Mouse (Mus musculus) heart, embryonic 10.5 days (tissue): ENCODE results near the gene Slc2a5. TPM values are rescaled to one million over a fixed set of nuclear protein-coding genes. Genes with fewer than 3 reads are reported as not detected.

ENCODE experiments used
- DNase-seq: peaks from one replicate; pipeline ENCODE4 v3.0.0-alpha.2; 2017; ENCODE audit warnings: low spot score
- H3K27ac ChIP-seq: fragments of 300-500 bp; sonication (generic); 2 replicates; pipeline ENCODE4 v1.5.1; 2016; ENCODE audit warnings: mild to moderate bottlenecking
- H3K27me3 ChIP-seq: fragments of 300-500 bp; sonication (generic); 2 replicates; pipeline ENCODE4 v1.6.1; 2016; ENCODE audit warnings: mild to moderate bottlenecking; ENCODE audit not compliant: poor library complexity, insufficient read depth, severe bottlenecking
- H3K36me3 ChIP-seq: fragments of 300-500 bp; sonication (generic); 2 replicates; pipeline ENCODE4 v1.6.1; 2016; ENCODE audit warnings: mild to moderate bottlenecking, moderate library complexity
- H3K4me1 ChIP-seq: fragments of 300-500 bp; sonication (generic); 2 replicates; pipeline ENCODE4 v1.6.1; 2016; ENCODE audit warnings: mild to moderate bottlenecking
- H3K4me3 ChIP-seq: fragments of 300-500 bp; sonication (generic); 2 replicates; pipeline ENCODE4 v1.5.1; 2016; ENCODE audit warnings: mild to moderate bottlenecking, moderate library complexity
- H3K9me3 ChIP-seq: fragments of 300-500 bp; sonication (generic); 2 replicates; pipeline ENCODE4 v1.6.1; 2016; ENCODE audit warnings: mild to moderate bottlenecking, moderate library complexity
- WGBS: fragments of 180-500 bp; shearing (Covaris S2); methylation state at CpG from one replicate; pipeline ENCODE4 v1.1.7; 2016; 5-methylcytosine and 5-hydroxymethylcytosine counted together
- polyA plus RNA-seq: library from polyadenylated mRNA; unstranded; fragments of >200 nt; fragmentation: Nextera tagmentation; extraction: Ambion mirVana; gene quantifications from 2 replicates; pipeline ENCODE4 v1.2.1, GENCODE M21; 2016

The Slc2a5 gene
- polyA plus RNA-seq, 1 experiment from 2014 or later, result 1.2 TPM

DNA sequence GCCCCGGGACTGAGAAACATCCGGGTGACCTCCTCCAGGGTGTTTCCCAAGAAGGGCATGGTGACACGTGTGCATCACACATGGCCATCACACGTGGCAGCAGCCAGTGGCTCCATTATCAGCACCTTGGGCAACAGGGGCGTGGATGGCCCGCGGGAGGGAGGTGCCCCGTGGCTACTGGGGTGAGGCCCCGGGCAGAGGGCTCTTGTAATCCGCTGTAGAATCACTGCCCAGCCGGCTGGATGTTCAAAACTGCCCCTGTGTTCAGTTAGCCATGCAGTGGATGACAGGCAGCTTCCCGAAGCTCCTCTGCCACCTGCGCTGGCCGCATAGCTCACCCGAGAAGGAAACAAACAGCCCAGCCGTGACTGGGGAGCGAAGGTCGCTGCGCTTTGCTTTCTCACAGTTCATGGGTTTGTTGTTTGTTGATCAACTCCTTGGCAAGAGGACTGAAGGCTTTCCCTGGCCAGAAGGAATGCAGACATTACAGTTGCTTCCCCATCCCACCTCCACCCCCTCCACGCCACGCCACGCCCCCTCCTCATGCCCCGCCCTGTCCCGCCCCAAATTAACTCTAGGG is 13.7 kb downstream of the Slc2a5 start:
- Histone ChIP-seq H3K27me3 (peaks cover 4% of the 10 kb centered on the region; the same call in 1 of the 2 replicates), H3K27ac (peak overlapping the region; percentile 47; the same call in 1 of the 2 replicates), H3K4me3 (peak overlapping the region; percentile 54), H3K4me1 (peaks cover 44% of the 10 kb centered on the region), H3K9me3 (no peaks in the 10 kb centered on the region), H3K36me3 (no peaks in the 10 kb centered on the region)
- WGBS, result 27% methylated on average over 24 of the region's 24 CpGs
- DNase-seq, result no peak

GRCm38 (mm10) chr4:150135254-150135653 is 16.2 kb downstream of the Slc2a5 start:
- H3K27me3 ChIP-seq, result peaks cover 16% of the 10 kb centered on the region

GRCm38 (mm10) chr4:150136693-150137092 is 17.6 kb downstream of the Slc2a5 start:
- Histone ChIP-seq H3K4me3 (no peak overlapping the region), H3K4me1 (peaks cover 46% of the 10 kb centered on the region), H3K27me3 (peaks cover 21% of the 10 kb centered on the region), H3K9me3 (no peaks in the 10 kb centered on the region), H3K27ac (no peak overlapping the region), H3K36me3 (no peaks in the 10 kb centered on the region)
- 7% methylated on average over 10 of the region's 10 CpGs for WGBS
- peak; percentile 88 for DNase-seq

More at GRCm38 (mm10) chr4:150135254-150135653, 16.2 kb downstream of the Slc2a5 start:
- Histone ChIP-seq H3K4me3 (no peak overlapping the region), H3K4me1 (peaks cover 60% of the 10 kb centered on the region), H3K36me3 (no peaks in the 10 kb centered on the region), H3K9me3 (no peaks in the 10 kb centered on the region), H3K27ac (no peak overlapping the region; the same call in 1 of the 2 replicates)
- DNase-seq, result no peak
- WGBS, result 79% methylated on average over 7 of the region's 7 CpGs

GRCm38 (mm10) chr4:150137368-150138083 is 18.4 kb downstream of the Slc2a5 start:
- Histone ChIP-seq H3K27ac (peak overlapping the region; percentile 4; the same call in 1 of the 2 replicates), H3K4me3 (no peak overlapping the region), H3K9me3 (no peaks in the 10 kb centered on the region), H3K27me3 (peaks cover 21% of the 10 kb centered on the region), H3K36me3 (no peaks in the 10 kb centered on the region), H3K4me1 (peaks cover 42% of the 10 kb centered on the region)
- no peak for DNase-seq
- WGBS, result 76% methylated on average over 7 of the region's 7 CpGs

GRCm38 (mm10) chr4:150138084-150138543 is 19.0 kb downstream of the Slc2a5 start:
- peak; percentile 91 for DNase-seq
- H3K4me1 ChIP-seq, result peaks cover 36% of the 10 kb centered on the region
- no peaks in the 10 kb centered on the region for H3K9me3 ChIP-seq
- H3K4me3 ChIP-seq, result peak overlapping the region; percentile 42
- peaks cover 21% of the 10 kb centered on the region for H3K27me3 ChIP-seq
- H3K36me3 ChIP-seq, result no peaks in the 10 kb centered on the region
- 18% methylated on average over 9 of the region's 9 CpGs for WGBS
- peak overlapping the region; percentile 4; the same call in 1 of the 2 replicates for H3K27ac ChIP-seq

DNA sequence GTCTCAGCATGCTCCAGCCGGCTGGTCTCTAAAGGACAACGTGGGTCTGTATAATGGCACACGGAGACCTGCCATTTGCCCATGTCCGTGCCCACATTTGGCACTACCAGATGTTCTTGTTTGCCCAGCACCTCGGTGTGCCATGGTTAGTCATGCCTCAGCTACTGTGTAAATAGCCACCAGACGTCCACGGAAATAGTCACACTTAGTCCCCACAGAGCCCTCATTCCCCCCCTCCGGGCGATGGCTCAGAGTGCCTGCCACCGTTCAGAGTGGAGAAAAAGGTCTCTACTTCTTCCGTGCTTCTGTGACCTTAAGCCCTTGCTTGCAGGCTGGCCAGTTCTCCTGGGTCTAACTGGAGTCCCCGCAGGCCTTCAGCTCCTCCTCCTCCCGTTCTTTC is 20.0 kb downstream of the Slc2a5 start:
- Histone ChIP-seq H3K9me3 (no peaks in the 10 kb centered on the region), H3K27ac (no peak overlapping the region; the same call in 1 of the 2 replicates), H3K36me3 (0 out of 2 replicates have a peak, but pooled peaks cover 3% of the 10 kb centered on the region), H3K4me3 (no peak overlapping the region), H3K27me3 (peaks cover 17% of the 10 kb centered on the region), H3K4me1 (peaks cover 35% of the 10 kb centered on the region)
- WGBS, result 68% methylated on average over 13 of the region's 13 CpGs
- DNase-seq, result no peak

DNA sequence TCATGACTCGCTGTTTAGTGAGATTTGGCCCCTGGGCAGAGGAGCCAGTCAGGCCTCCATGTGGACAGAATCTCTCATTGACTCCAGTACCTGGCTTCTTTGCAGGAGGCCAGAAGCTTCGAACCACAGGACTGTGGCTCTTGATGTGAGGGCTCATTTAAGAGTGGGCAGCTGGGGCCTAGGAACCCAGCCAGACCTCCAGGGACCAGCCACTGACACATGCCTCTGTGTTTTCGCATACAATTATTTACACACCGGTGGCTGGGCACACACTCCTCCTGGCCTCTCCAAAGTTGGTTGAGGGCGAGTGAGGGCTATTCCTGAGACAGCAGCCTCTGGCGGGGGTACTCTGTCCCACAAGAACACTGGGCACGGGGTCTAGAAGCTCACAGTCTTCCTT is 21.3 kb downstream of the Slc2a5 start:
- no peak for DNase-seq
- WGBS, result 84% methylated on average over 7 of the region's 7 CpGs

GRCm38 (mm10) chr4:150144242-150144641 is 25.2 kb downstream of the Slc2a5 start:
- Histone ChIP-seq H3K4me3 (peak overlapping the region; percentile 33; the same call in 1 of the 2 replicates), H3K27me3 (peaks cover 15% of the 10 kb centered on the region), H3K36me3 (0 out of 2 replicates have a peak, but pooled peaks cover 3% of the 10 kb centered on the region), H3K4me1 (peaks cover 8% of the 10 kb centered on the region; the same call in 1 of the 2 replicates), H3K9me3 (peaks cover 5% of the 10 kb centered on the region; the same call in 1 of the 2 replicates), H3K27ac (peak overlapping the region; percentile 36)
- 15% methylated on average over 12 of the region's 12 CpGs for WGBS
- DNase-seq, result no peak

More for the DNA sequence above, 21.3 kb downstream of the Slc2a5 start:
- 0 out of 2 replicates have a peak, but pooled peaks cover 3% of the 10 kb centered on the region for H3K36me3 ChIP-seq
- H3K4me3 ChIP-seq, result no peak overlapping the region
- H3K9me3 ChIP-seq, result no peaks in the 10 kb centered on the region
- peaks cover 34% of the 10 kb centered on the region for H3K4me1 ChIP-seq
- peaks cover 17% of the 10 kb centered on the region for H3K27me3 ChIP-seq
- H3K27ac ChIP-seq, result no peak overlapping the region

DNA sequence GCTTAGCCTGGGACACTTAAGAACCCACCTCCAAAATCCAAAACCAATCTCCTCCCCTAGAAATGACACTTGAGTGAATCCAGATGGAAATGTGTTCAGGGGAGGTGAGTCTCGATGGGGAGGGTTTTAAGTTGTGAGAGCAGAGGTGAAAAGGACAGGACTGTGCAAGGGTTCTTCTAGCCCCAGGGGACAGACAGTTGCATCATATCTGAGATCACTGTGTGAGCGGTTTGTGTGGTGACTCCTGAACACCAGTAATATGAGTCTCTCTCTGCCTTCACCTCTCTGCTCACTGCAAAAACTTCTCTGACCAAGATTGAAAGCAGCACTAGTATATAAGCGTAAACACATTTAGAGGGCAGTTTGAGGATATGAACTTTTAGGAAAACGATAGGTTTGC is 27.2 kb downstream of the Slc2a5 start:
- Histone ChIP-seq H3K4me3 (no peak overlapping the region), H3K27ac (no peak overlapping the region), H3K9me3 (peaks cover 5% of the 10 kb centered on the region; the same call in 1 of the 2 replicates), H3K27me3 (no peaks in the 10 kb centered on the region), H3K36me3 (0 out of 2 replicates have a peak, but pooled peaks cover 3% of the 10 kb centered on the region), H3K4me1 (0 out of 2 replicates have a peak, but pooled peaks cover 6% of the 10 kb centered on the region)
- no peak for DNase-seq
- 76% methylated on average over 4 of the region's 4 CpGs for WGBS

DNA sequence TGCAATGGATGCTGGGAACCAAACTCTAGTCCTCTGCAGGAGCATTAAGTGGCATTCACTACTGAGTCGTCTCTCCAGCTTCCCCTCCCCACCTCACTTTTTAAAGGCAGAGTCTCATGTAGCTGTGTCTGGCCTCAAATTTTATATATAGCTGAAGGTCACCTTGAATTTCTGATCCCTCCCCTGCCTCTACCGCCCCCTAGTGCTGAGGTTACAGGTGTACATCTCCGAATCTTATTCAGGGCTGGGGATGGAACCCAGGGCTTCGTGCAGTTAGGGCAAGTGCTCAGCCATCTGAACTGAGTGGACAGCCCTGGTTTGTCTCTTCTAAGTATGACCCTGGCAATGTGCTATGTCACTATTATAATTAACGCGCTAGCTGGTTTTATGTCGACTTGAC is 32.0 kb downstream of the Slc2a5 start:
- Histone ChIP-seq H3K36me3 (no peaks in the 10 kb centered on the region), H3K27ac (no peak overlapping the region), H3K27me3 (no peaks in the 10 kb centered on the region), H3K9me3 (peaks cover 5% of the 10 kb centered on the region; the same call in 1 of the 2 replicates), H3K4me3 (no peak overlapping the region), H3K4me1 (peaks cover 10% of the 10 kb centered on the region)
- no peak for DNase-seq
- WGBS, result 75% methylated on average over 7 of the region's 7 CpGs

DNA sequence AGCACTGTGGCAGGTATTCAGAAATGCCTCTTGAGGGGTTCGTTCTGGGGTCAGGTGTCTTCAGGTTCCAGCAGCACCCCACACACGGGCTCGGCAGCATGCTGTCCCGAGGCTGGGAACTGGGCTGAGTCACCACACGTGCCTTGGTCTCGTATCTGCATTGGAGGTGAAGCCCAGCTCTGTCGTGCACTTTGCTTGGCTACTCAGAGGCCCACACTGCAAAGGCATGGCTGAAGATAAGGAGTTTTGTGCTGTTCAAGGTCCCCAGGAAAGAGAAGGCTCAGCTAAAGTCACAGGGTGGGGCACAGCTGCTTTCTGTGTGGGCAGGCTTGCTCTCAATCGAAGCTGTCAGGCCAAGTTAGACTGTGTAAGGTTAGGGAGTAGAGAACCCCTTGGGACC is 33.4 kb downstream of the Slc2a5 start:
- Histone ChIP-seq H3K4me3 (no peak overlapping the region), H3K27me3 (0 out of 2 replicates have a peak, but pooled peaks cover 4% of the 10 kb centered on the region), H3K27ac (no peak overlapping the region), H3K4me1 (peaks cover 7% of the 10 kb centered on the region), H3K36me3 (no peaks in the 10 kb centered on the region), H3K9me3 (peaks cover 5% of the 10 kb centered on the region; the same call in 1 of the 2 replicates)
- WGBS, result 60% methylated on average over 8 of the region's 8 CpGs
- DNase-seq, result no peak

GRCm38 (mm10) chr4:150155301-150155700 is 36.2 kb downstream of the Slc2a5 start:
- whole genome bisulfite sequencing, result 82% methylated on average over 4 of the region's 4 CpGs
- Histone ChIP-seq H3K4me3 (no peak overlapping the region), H3K9me3 (no peaks in the 10 kb centered on the region), H3K4me1 (peaks cover 13% of the 10 kb centered on the region), H3K27ac (no peak overlapping the region), H3K27me3 (peaks cover 12% of the 10 kb centered on the region; the same call in 1 of the 2 replicates), H3K36me3 (no peaks in the 10 kb centered on the region)
- DNase-seq, result no peak

GRCm38 (mm10) chr4:150155731-150156130 is 36.6 kb downstream of the Slc2a5 start:
- DNase-seq, result no peak
- peaks cover 13% of the 10 kb centered on the region for H3K4me1 ChIP-seq
- WGBS, result 73% methylated on average over 4 of the region's 4 CpGs
- H3K27ac ChIP-seq, result no peak overlapping the region
- H3K4me3 ChIP-seq, result no peak overlapping the region
- peaks cover 12% of the 10 kb centered on the region; the same call in 1 of the 2 replicates for H3K27me3 ChIP-seq
- no peaks in the 10 kb centered on the region for H3K9me3 ChIP-seq
- no peaks in the 10 kb centered on the region for H3K36me3 ChIP-seq
